Mouse (Mus musculus) megakaryocyte, adult 5-6 weeks (primary cell): Measurements from ENCODE around the gene Myo7a. TPM values are rescaled to one million over a fixed set of nuclear protein-coding genes. Genes with fewer than 3 reads are reported as not detected.

Experiments
- ATAC-seq: 2 replicates; pipeline ENCODE4 v1.8.0; 2016; ENCODE audit warnings: mild to moderate bottlenecking, inconsistent platforms; ENCODE audit not compliant: poor library complexity, severe bottlenecking
- total RNA-seq, 2 experiments: library from RNA; stranded (forward) in 1 of 2; stranded (reverse) in 1 of 2; fragments of 153-499, 151-499 nt in 1 of 2; fragments of 221-1000, 200-1000 nt in 1 of 2; gene quantifications; 2 replicates each; pipeline versions ENCODE4 v1.2.3 to v1.2.4; 2015 to 2017

Myo7a gene
- total RNA-seq (2015) (7.3 and 8.4 TPM in 2 replicates), total RNA-seq (2017) (12.7 and 13.9 TPM in 2 replicates)

DNA sequence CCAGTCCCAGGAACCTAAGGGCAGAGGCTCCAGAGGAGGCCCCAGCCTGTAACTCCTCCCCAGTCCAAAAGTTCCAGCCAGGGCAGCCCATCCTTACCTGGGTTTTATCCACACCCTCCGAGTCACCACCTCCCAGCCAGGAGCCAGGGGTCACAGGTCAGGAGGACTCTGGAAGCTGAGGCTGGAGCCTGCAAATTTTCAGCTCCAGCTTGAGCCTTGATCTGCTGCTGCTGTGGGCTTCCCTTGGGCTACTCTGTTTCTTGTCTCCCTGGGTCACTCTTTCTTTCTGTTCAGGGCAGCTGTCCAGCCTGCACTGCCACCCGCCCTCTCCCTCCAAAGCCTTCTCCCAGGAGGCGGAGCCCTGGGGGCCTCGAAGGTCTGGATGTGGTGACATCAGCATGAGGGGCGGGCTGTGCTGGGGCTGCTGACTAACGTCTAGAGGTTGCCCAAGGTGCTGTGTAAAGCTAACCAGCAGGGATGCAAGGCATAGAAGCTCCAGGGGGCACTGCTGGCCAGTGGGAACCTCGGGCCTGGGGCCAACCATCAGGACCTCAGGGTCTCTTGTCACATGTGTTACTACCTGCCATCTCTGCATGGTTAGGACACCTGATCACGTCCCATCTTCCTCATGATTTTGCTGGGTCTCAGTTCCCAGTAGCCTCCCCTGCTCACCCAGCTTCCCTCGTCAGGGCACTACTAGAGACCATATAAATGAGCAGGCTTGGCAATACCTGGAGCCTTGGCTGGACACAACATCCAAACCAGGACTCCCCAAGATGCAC lies at the start of gene Myo7a:
Gene Myo7a (minus strand): TSS at position 346 of the 782 bp plus-strand sequence.
- ATAC-seq, result no peak

DNA sequence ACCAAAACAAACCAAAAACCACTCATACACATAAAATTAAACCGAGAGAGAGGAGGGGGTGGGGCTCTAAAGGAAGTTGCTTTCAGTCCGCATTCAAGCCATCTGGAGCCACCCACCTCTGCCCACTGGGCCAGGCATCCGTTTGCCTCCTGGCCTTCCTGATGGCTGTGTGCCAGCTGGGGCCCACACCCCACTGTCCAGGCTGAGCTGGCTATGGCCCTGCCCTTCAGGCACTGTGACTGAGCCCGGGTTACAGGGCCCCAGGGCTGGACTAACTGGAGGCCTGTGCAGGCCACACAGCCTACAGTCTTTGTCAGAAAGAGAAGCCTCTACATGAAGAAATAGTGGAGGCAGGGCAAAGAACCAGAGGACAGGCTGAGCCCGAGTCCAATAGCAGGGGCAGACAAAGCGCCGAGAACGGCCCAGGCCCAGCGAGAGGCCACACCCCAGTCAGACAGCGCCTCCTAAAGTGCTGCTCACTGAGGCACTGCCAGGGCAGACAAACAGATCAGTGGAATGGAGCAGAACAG lies 45.7 kb upstream of the Myo7a start:
- peak; percentile 71 for ATAC-seq

DNA sequence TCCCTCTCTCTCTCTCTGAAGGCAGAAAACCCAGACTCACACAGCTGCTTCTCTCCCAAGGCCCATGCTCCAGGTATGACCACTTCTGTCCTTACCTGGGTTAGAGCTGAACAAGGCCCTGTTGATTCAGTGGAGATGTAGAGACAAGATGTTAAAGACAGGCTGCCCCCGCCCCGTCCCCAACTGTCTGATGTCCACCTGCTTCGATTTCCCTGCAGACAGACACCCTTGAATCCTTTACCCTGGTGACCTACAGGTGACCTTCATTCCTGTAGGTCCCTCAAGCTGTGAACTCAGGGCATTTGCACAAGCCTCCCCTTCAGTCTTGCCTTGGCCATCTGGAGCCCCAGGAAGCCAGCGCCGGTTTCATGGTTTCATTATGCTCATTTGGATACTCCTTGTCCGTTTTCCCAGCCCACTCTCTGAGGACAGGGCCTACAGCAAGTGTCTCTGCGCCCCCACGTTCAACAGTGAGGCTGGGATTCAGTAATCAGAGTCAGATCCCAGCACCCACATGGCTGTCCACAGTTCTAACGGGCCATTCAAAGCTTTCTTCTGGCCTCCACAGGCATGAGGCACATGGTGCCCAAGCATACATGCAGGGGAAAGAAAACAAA lies 45.2 kb upstream of the Myo7a start:
- ATAC-seq, result no peak

DNA sequence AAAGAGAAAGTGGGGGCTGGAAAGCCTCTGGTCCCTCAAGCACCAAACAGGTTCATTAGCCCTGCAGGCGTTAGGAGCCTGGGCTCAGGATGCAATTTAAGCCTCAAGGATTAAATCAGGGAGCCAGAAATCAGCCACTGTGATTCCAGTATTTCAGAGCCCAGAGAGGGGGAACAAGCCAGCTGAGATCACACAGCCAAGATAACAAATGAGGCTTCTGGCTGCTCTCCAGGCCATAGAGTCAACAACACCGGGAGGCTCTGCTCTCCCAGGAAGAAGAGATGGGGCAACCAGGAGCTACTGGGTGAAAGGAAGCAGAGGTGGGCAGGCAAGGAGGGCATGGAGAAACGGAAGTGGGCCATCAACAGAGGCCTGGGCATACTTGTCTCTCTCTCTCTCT lies 44.4 kb upstream of the Myo7a start:
- no peak for ATAC-seq

DNA sequence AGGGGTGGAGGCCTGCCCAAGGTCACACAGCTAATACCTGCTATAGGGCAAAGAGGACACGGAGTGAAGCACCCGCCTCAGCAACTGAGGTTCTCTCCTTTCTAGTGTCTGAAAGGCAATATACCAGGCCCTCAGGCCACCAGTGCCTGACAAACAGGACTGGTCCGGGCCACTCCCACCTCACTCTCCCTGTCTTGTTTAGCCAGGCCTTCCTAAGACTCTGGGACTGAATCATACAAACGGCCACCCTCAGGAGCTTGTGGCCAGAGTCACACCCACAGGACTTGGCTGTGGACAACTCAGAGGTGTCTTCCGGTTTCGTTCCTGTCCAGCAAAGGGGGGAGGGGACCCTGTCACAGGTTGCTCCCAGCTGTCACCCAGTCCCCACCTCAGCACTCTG lies 42.9 kb upstream of the Myo7a start:
- no peak for ATAC-seq

DNA sequence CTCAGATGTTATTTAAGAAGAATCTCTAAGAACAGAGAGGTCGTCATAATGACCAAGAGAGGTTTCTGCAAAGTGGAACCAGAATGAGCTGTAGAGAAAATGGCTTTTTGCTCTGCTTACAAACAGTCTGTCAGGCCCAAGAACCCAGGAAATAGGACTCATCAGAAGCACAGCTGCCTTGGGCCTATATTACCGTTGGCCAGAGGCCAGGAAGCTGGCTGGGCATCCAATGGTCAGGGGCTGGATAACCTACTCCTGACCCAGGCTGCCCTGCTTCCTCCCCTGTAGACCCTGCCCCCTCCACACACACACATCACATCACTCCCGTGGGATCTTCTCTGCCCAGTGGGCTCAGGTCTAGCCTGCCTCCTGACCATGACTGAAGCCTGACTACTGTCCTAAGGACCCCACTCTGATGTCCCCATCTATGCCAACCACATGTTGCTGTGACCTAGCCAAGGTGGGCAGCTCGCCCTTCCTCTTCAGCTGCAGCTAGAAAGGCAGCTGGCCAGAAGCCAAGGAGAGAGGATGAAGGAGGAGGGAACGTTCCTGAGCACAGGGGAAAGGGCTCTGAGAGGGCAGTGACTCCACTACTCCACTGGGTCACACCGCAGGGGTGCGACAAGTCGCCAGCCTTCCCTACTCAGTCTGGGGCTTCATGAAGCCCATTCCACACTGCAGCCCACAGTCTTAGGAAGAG lies 40.9 kb upstream of the Myo7a start:
- no peak for ATAC-seq

DNA sequence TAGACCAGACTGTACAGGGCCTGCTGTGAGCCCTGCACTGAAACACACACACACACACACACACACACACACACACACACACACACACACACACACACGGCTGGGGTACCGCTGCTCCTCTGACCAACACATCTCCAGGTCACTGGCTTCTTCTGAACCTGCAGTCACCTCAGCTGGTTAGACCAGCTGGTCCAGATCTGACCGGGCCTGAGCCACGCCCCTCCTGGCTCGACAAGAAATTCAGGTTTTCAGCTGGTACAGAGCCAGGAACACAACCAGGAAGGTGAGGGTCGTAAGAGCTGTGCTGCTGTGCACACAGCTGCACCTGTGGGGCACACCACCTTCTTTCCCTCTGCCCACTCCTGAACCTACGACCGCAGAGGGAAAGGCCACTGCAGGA lies 39.2 kb upstream of the Myo7a start:
- ATAC-seq, result no peak

DNA sequence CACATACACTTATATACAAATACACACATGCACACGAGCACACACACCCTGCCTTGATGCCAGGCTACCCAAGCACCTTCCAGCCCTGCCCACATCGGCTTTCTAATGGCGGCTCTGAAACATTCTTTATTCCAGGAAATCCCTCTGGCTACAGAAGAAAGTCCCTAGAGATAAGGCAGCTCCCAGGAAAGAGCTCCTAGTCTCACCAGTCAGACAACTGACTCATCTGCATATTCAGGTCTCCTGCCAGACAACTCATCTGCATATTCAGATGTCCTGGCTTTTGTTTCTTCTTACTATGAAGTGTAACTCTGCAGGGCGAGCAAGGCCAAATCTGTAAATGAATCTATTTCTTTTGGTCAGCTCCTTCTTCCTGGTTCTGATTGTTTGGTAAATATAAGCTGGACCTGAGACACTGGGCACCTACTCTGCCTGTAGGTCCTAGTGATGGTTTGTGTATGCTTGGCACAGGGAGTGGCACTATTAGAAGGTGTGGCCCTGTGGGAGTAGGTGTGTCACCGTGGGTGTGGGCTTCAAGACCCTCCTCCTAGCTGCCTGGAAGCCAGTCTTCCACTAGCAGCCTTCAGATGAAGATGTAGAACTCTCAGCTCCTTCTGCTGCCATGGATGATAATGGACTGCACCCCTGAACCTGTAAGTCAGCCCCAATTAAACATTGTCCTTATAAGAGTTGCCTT lies 38.5 kb upstream of the Myo7a start:
- no peak for ATAC-seq

DNA sequence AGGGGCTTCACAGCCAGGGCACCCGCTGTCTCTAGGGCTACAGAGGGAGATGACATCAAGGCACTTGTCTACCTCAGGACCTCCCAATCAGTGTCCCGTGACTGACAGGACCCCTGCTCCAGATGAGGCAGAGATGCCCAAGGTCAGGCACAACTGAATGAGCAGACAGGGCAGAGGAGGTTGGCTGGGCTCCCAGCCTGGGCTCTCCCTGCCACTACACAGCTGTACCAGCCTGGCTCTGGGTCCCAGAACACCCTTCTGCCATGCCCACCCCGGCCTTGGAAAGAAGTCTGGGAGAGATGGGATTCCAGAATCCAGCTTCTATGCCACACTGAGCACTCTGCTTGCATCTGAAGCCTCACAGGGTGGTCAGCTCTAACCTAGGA lies 36.9 kb upstream of the Myo7a start:
- ATAC-seq, result no peak

DNA sequence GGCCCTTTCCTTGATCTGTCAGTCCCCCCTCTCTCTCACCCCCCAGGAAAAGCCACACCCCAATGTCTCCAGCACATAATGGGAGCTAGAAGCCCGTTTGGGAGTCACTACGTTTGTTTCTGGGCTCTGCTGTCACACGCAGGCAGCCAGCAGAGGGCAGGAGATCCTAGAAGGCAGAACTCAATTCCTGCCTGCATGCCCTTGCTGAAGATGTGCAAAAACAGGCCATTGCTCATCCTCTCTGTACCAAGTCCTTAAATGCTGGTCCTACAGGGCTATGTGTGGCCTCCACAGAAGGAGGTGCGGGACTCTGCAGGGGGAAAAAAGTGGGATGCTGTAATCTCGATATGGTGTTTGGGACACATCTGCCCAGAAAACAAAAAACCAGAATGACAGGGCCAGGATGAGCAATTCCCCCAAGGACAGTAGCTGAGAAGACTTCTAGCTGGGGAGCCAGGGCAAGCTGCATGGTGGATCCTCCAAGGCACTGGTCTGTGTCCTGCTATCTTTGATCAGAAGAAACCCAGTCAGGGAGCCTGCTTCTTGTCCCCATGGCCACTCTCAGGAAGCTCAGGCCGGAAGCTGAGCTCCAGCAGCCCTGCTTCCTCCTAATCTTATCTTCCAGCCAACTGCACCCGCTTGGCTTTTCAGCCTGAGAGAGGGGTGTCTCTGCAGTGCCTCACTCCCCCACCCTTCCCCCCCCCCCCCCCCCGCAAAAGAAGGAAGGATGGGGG lies 36.4 kb upstream of the Myo7a start:
- ATAC-seq, result peak; percentile 75

DNA sequence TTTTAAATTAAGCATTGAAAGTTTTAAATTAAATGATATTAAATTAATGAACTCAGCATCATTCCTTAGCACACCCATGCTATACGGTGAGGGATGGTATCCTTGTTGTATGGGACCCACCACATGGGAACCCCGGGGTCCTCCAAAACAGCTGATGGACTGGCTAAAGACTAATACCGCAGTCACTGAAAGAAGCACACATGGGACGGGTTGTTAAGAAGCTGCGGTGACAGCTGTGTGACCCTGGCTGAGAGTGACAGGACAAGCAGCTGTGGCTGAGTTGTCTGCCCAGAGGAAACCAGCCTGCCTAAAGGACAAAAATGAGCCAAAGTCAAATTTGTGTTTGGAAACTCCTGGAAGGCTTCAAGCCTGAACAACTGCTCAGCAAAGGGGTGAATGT lies 34.6 kb upstream of the Myo7a start:
- no peak for ATAC-seq

DNA sequence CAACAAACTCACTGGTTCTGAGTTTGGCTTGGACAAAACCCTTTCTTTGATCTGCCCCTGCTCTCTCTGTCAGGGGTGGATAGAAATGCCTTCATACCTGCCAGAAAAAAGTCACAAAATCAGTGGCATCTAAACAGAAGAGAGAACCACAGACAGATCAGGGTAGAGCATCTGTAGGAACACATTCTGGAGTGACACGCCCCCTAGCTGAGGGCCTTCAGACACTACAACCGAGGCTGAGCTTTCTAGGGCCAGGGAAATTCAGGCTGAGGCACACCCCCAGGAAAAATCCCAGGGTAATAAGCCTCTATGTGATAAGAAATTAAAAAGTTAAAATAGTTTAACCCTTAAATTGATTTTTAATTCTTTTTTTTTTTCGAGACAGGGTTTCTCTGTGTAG lies 34.0 kb upstream of the Myo7a start:
- ATAC-seq, result no peak

DNA sequence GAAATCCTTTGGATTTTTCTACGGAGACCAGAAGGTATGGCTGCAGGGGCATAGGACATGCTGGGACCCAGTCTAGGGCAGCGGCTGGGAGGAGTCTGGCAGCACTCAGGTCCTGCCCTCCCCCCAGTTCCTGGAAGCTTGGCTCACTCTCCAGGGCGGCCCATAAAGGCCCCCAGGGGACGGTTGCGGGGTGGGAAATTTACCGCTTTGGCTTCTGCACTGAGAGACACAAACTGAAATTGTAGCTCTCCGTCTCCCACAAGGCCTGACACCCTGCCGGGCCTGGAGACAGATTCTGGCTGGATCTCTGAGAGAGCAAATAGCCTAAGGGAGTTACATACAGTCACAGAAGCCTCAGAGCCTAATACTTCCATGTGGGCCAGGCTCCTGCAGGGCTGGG lies 33.1 kb upstream of the Myo7a start:
- ATAC-seq, result no peak

DNA sequence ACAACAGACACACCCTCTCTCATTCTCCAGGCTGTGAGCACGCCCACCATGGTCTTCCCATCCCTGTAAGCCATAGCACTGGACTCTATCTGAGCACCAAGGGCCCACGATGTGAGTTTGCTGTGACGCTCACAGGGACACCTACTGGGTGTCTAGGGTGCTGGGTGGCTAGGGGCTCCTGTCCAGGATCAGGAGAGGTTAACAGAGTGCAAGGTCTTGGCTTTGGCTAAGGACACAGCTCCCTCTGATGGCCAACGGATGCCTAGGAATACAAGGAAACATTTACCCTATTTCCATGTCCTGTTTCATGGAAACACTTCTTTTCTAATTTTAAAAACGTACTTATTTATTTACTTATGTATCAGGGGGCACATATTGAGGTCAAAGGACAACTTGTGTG lies 31.2 kb upstream of the Myo7a start:
- ATAC-seq, result no peak

DNA sequence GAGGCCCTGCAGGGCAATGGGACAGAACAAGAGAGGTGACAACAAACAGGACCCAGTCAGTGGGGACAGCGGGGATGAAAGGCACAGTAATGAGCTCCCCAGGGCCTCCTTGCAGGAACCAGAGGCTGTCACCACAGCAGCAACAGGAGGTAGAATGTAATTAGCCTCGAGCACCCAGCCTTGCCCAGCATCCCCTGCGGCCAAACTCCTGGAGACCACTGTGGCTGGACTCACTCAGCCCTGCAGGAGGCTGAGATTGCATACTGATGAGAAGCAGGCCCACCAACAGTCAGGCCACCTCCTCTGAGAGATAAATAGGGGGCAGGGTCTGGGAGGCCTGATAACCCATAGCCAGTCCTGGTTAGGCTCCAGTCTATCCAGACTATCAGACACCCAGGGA lies 30.5 kb upstream of the Myo7a start:
- ATAC-seq, result no peak

DNA sequence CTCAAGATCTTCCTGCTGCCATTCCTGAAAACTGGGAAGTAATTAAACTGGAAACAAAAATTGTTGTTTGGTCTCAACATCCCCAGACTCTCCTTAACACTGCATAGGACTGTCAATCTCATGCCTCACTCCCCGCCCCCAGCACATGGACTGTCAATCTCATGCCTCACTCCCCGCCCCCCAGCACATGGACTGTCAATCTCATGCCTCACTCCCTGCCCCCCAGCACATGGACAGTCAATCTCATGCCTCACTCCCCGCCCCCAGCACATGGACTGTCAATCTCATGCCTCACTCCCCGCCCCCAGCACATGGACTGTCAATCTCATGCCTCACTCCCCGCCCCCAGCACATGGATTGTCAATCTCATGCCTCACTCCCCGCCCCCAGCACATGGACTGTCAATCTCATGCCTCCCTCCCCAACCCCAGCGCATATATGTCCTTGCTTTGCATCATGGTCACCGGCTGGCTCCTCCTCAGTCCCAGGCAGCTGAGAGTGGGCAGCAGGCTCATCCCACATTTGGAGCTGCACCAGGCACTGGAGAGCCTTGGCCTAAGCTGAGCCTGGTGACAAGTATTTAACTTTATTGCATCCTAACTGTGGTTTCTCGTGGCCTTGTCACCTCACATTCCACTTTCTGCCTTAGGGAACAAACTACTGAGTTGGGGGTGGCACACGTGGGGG lies 29.5 kb upstream of the Myo7a start:
- no peak for ATAC-seq

DNA sequence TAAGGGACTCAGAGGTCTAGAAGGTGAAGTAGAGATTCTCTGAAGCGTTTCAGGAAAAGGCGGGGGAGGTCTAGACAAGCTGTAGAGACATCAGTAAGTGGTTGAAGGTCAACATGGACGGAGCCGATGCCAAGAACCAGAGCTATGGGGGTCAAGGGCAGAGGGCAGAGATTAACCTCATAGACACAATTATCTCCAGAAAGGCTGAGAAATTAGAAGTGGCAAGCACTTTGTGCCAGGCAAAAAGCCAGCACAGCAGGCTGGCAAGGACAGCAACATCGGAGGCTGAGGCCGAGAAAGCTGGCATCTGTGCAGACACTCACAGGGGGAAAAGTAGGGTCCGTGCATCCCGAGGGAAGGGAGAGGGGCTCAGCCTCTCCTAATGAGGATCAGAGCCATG lies 28.4 kb upstream of the Myo7a start:
- no peak for ATAC-seq

DNA sequence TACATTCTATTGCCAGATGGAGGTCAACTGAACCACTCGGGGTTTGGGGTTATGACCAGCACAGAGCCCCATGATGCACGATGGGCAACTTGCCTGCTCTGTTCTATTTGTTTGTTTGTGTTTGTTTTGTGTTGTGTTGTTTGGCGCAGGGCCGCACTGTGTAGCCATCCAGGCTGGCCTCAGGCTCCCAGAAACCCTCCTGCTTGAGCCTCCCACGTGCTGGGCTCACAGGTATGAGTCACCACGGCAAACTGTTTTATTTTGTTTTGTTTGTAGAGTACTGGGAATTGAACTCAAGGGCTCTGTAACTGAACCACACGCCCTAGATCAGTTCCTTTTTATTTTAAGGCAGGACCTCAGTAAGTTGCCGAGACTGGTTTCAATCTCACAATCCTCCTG lies 27.1 kb upstream of the Myo7a start:
- ATAC-seq, result no peak

DNA sequence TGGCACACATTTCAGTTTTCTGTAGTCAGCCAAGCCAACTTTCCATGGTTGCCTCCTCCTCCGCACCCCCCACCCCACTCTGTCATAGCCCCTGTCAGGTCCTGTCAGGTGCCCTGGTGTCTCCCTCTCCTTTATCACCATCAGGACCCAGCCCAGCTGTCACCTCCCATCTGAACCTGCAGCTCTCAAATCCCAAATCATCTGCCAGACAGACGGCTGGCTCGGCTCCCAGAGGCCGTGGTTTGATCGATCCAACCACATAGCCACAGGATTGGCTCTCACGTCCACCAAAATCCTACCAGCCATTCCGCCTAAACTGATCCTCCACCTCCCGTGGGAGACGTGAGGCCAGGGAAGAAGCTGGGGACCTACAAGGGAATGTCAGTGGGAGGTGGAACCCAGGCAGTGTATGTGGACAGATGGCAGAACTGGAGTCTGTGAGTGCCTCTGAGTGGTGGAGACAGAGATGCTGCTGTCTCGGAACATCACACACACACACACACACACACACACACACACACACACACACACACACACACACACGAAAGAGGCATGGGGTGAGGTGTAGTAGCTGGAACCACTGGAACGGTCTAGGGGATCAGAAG lies 26.6 kb upstream of the Myo7a start:
- no peak for ATAC-seq

DNA sequence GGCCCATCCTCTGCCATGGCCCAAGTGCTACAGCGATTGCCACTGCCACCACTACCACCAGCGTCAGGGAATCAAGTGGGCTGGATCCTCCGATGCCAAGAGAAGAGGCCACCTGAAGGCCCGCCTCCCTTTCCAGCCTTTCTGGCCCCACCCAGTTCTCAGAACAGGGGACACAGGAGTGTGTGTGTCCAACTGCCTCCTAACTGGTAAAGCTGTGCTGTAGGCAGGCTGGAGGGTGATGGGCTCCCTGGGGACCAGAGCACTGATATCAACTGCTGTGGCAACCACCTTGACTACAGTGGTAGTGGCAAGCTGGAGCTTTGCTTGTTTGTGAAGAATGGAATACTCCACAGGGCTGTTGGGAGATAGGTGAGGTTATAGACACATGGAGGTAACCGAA lies 26.1 kb upstream of the Myo7a start, which contains the start of gene Omp:
Gene Omp (minus strand): TSS at position 101 of the 400 bp plus-strand sequence.
- ATAC-seq, result no peak
